In the genomic region with DNA sequence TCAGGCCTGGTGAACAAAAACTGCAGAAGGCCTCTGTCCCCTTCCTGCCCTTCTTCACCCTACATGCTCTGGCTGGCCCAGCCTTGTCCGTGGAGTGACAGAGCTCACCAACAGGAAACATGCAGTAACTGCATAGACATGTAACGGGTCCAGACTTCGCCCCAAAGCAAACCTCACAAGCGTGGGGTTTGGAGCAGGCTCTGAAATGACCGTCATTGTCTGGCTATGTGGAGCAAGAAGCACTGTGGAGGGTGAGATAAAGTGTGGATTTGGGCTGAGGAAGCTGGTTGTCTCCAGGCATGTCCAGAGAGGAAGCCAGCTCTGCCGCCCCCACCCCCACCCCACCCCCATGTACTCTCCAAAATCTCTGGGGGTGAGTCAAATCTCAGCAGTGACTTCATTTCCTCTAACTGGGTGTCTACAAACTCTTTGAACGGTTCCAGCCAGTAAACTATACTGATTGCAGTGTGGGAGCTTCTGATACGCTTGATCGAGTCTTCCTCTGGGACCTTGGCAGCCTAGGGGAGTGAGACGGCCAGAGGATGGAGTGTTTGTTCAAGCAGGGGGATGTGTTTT, we compare ENCODE assay signal across 10 mouse cellular contexts.
DNase-seq lines count a peak whose midpoint lies in the region; ATAC-seq and TF ChIP-seq lines count a peak whose summit lies in the region.
"Had no signal": no experiment of that assay in that cellular context is flagged by ENCODE, and none has a peak within 500 bp of the region (broad histone marks: within the 10 kb centered on the region; RNA-seq: fewer than 3 reads in every experiment).

No protein-coding gene starts in this region.

- peaks cover 4% of the 10 kb centered on the region; the same call in 1 of the 2 replicates for H3K36me3 ChIP-seq in liver, adult 2 months (ENCODE audit: control insufficient read depth, insufficient read depth, low read length)
- H3K36me3 ChIP-seq in heart, embryonic 14.5 days (ENCODE audit: control insufficient read depth, insufficient read depth, low read length) = peaks cover 44% of the 10 kb centered on the region
- H3K36me3 ChIP-seq in liver, embryonic 14.5 days (replicated peaks; ENCODE audit: control insufficient read depth, insufficient read depth, low read depth) = no peaks in the 10 kb centered on the region
- no peaks in the 10 kb centered on the region for H3K36me3 ChIP-seq in hindbrain, embryonic 14.5 days (replicated peaks; ENCODE audit: control insufficient read depth, insufficient read depth)
- H3K36me3 ChIP-seq: G1E had no signal

- H3K9me3 ChIP-seq in heart, embryonic 14.5 days (ENCODE audit: control insufficient read depth, low read length) = no peaks in the 10 kb centered on the region
- H3K9me3 ChIP-seq in liver, embryonic 14.5 days (ENCODE audit: control insufficient read depth, low read length) = no peaks in the 10 kb centered on the region
- H3K9me3 ChIP-seq in hindbrain, embryonic 14.5 days (ENCODE audit: control insufficient read depth, low read length) = no peaks in the 10 kb centered on the region

- no peak for TF ChIP-seq POLR2A in liver, adult 2 months (IDR thresholded peaks at IDR 0.05; ENCODE audit: extremely low read depth, insufficient read depth, low read length)

- 39% methylated on average over 10 of the region's 10 CpGs for WGBS in liver, adult 2 months
- WGBS in heart, embryonic 14.5 days = 32% methylated on average over 10 of the region's 10 CpGs
- WGBS in liver, embryonic 14.5 days (ENCODE audit: insufficient replicate concordance) = 33% methylated on average over 10 of the region's 10 CpGs
- 72% methylated on average over 10 of the region's 10 CpGs for WGBS in hindbrain, embryonic 14.5 days

- H3K4me1 ChIP-seq in liver, adult 2 months (ENCODE audit: control insufficient read depth, insufficient read depth, low read length) = peaks cover 15% of the 10 kb centered on the region; the same call in 1 of the 2 replicates
- H3K4me1 ChIP-seq in heart, embryonic 14.5 days (ENCODE audit: control insufficient read depth in 2 of 2, insufficient read depth in 2 of 2, low read length in 2 of 2) = peaks cover 47 to 80% of the 10 kb centered on the region in 2 experiments
- peaks cover 0 to 15% of the 10 kb centered on the region in 2 experiments; a peak in 2 of 4 replicates for H3K4me1 ChIP-seq in liver, embryonic 14.5 days (replicated peaks; ENCODE audit: control insufficient read depth in 2 of 2, insufficient read depth in 2 of 2, low read length in 1 of 2)
- H3K4me1 ChIP-seq in hindbrain, embryonic 14.5 days (replicated peaks; ENCODE audit: control insufficient read depth, insufficient read depth, low read length) = no peaks in the 10 kb centered on the region

- no peak overlapping the region for H3K4me3 ChIP-seq in liver, adult 2 months (ENCODE audit: insufficient read depth, low read depth, low read length)
- H3K4me3 ChIP-seq in heart, embryonic 14.5 days (ENCODE audit: control insufficient read depth in 1 of 2, insufficient read depth in 1 of 2, low read depth in 1 of 2, low read length in 2 of 2) = no peak overlapping the region
- H3K4me3 ChIP-seq in liver, embryonic 14.5 days (ENCODE audit: insufficient read depth in 1 of 2, low read depth in 2 of 2, low read length in 2 of 2) = no peak overlapping the region
- H3K4me3 ChIP-seq in hindbrain, embryonic 14.5 days (replicated peaks; ENCODE audit: low read length) = no peak overlapping the region

- H3K9ac ChIP-seq in liver, adult 2 months (ENCODE audit: low read depth, low read length) = no peak overlapping the region
- peak overlapping the region; percentile 71 for H3K9ac ChIP-seq in heart, embryonic 14.5 days (ENCODE audit: low read length)
- no peak overlapping the region for H3K9ac ChIP-seq in liver, embryonic 14.5 days (replicated peaks)
- no peak overlapping the region for H3K9ac ChIP-seq in hindbrain, embryonic 14.5 days

- peaks cover under 1% of the 10 kb centered on the region; the same call in 1 of the 2 replicates for H3K79me2 ChIP-seq in liver, adult 2 months (ENCODE audit: control insufficient read depth, insufficient read depth, low read length)

- ATAC-seq in heart, embryonic 14.5 days (ENCODE audit: insufficient number of reproducible peaks, insufficient read depth, low FRiP score, low read depth) = peak; percentile 57
- peak; percentile 35; the same call in 1 of the 2 replicates for ATAC-seq in liver, embryonic 14.5 days (ENCODE audit: insufficient read depth)
- ATAC-seq in hindbrain, embryonic 14.5 days (ENCODE audit: low FRiP score) = no peak

- TF ChIP-seq CTCF in liver, adult 2 months (IDR thresholded peaks at IDR 0.05; ENCODE audit: low read depth, low read length) = no peak
- no peak for TF ChIP-seq CTCF in liver, embryonic 14.5 days (IDR thresholded peaks at IDR 0.05; ENCODE audit: low read depth)

- no peaks in the 10 kb centered on the region for H3K27me3 ChIP-seq in liver, adult 2 months (ENCODE audit: control insufficient read depth, insufficient read depth, low read length)
- H3K27me3 ChIP-seq in heart, embryonic 14.5 days (ENCODE audit: control insufficient read depth, insufficient read depth, low read length) = no peaks in the 10 kb centered on the region
- H3K27me3 ChIP-seq in liver, embryonic 14.5 days (ENCODE audit: control insufficient read depth, insufficient read depth, low read length) = no peaks in the 10 kb centered on the region
- no peaks in the 10 kb centered on the region for H3K27me3 ChIP-seq in hindbrain, embryonic 14.5 days (ENCODE audit: control insufficient read depth, insufficient read depth, low read length)

- no peak for DNase-seq in liver, adult 2 months (ENCODE audit: extremely low read depth, low read depth, low spot score)
- DNase-seq in liver = no peak
- DNase-seq in liver, embryonic 14.5 days (ENCODE audit: low read depth in 3 of 3, low spot score in 3 of 3) = no peak
- peak; percentile 46 for DNase-seq in urinary bladder, postnatal 25 days (ENCODE audit: low spot score)
- DNase-seq in frontal cortex, postnatal 36 days (ENCODE audit: low spot score in 2 of 2) = no peak
- no peak for DNase-seq in hindbrain, embryonic 14.5 days (ENCODE audit: low spot score)
- no peak for DNase-seq in cerebellum, postnatal 14 days
- DNase-seq: retina, postnatal 1 day had no signal

- H3K4me2 ChIP-seq in heart, embryonic 14.5 days (ENCODE audit: low read length) = 0 out of 2 replicates have a peak overlapping the region, but pooled peaks have one; percentile 26
- H3K4me2 ChIP-seq in liver, embryonic 14.5 days (ENCODE audit: low read depth) = no peak overlapping the region
- H3K4me2 ChIP-seq in hindbrain, embryonic 14.5 days (replicated peaks) = no peak overlapping the region

- TF ChIP-seq EP300 in liver, embryonic 14.5 days (IDR thresholded peaks at IDR 0.05; ENCODE audit: low read depth) = no peak

- peak overlapping the region; percentile 3; the same call in 1 of the 2 replicates for H3K27ac ChIP-seq in liver, adult 2 months (replicated peaks; ENCODE audit: insufficient read depth, low read depth, low read length)
- peak overlapping the region; percentile 99 to 100 for H3K27ac ChIP-seq in heart, embryonic 14.5 days (replicated peaks in 1 of 2; ENCODE audit: control insufficient read depth in 1 of 2, insufficient read depth in 1 of 2, low read depth in 2 of 2, low read length in 2 of 2)
- H3K27ac ChIP-seq in liver, embryonic 14.5 days = no peak overlapping the region
- no peak overlapping the region for H3K27ac ChIP-seq in hindbrain, embryonic 14.5 days

Comparison
In these comparisons a context has a peak if more than half of its experiments do, and no peak if none do; other contexts are left out.
1. H3K27ac ChIP-seq: peak in liver, adult 2 months (single experiment) and heart, embryonic 14.5 days (2 of 2); none in liver, embryonic 14.5 days (single experiment) and hindbrain, embryonic 14.5 days (single experiment).